Mouse (Mus musculus): Measurements from ENCODE around the gene Plxna4.

The Plxna4 gene

DNA sequence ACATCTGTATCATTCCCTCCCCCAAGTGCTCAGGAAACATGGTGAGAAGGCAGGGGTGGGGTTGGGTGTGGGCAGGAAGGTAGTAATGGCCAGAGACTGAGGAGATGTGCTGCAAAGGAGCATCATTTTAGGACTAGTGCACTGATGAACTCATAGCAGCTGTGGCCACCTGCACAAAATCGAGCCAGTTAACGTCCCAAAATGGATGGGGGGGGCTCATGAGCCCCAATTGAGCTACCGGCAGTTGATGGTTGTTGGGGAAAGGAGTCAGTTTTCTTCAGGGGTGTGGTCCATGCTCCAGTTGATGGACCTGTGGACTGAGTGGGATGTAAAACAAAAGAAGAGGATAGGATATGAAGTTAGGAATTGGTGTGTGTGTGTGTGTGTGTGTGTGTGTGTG, 448.5 kb downstream of the Plxna4 start:
- peaks cover 16% of the 10 kb centered on the region; the same call in 1 of the 2 replicates for H3K9me3 ChIP-seq (ENCODE audit: low read length)
- no peaks in the 10 kb centered on the region for H3K36me3 ChIP-seq (ENCODE audit: insufficient read depth, low read length)
- 0 out of 2 replicates have a peak, but pooled peaks cover 3% of the 10 kb centered on the region for H3K4me1 ChIP-seq (replicated peaks; ENCODE audit: low read depth, low read length)
- no peak for TF ChIP-seq CTCF (conservative IDR thresholded peaks at IDR 0.05; ENCODE audit: low read length)
- no peak for TF ChIP-seq POU5F1 (IDR thresholded peaks at IDR 0.05; ENCODE audit: borderline replicate concordance, low read length)
- TF ChIP-seq NANOG (IDR thresholded peaks at IDR 0.05; ENCODE audit: borderline replicate concordance, low read length), result no peak
- H3K27me3 ChIP-seq (ENCODE audit: insufficient read depth, low read length), result no peaks in the 10 kb centered on the region
- no peak overlapping the region for H3K4me3 ChIP-seq (replicated peaks; ENCODE audit: low read length)

DNA sequence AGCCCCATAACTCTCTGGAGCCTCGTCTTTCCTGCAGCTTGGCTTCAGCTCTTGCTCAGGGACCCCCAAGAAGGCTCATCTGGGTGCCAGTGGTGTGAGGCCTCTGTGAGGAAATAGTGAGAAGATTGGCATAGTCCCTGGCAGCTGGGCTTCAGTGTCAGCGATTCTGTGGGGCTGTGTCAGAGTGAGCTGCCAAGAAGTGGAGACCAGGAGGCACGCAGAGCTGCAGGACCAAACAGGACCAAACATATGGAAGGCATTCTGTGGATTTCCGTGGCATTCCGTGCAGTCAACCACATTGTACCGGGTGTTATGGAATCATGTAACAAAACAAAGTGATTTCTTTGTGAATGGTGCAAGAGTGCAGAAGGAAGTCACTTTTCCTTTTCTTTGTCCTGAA, 461.1 kb downstream of the Plxna4 start:
- Histone ChIP-seq H3K4me1 (replicated peaks; ENCODE audit: low read depth, low read length) (no peaks in the 10 kb centered on the region), H3K27me3 (ENCODE audit: insufficient read depth, low read length) (no peaks in the 10 kb centered on the region), H3K4me3 (replicated peaks; ENCODE audit: low read length) (no peak overlapping the region), H3K9me3 (ENCODE audit: low read length) (no peaks in the 10 kb centered on the region), H3K36me3 (ENCODE audit: insufficient read depth, low read length) (no peaks in the 10 kb centered on the region)
- TF ChIP-seq POU5F1 (IDR thresholded peaks at IDR 0.05; ENCODE audit: borderline replicate concordance, low read length) (no peak), CTCF (conservative IDR thresholded peaks at IDR 0.05; ENCODE audit: low read length) (no peak), NANOG (IDR thresholded peaks at IDR 0.05; ENCODE audit: borderline replicate concordance, low read length) (no peak)

DNA sequence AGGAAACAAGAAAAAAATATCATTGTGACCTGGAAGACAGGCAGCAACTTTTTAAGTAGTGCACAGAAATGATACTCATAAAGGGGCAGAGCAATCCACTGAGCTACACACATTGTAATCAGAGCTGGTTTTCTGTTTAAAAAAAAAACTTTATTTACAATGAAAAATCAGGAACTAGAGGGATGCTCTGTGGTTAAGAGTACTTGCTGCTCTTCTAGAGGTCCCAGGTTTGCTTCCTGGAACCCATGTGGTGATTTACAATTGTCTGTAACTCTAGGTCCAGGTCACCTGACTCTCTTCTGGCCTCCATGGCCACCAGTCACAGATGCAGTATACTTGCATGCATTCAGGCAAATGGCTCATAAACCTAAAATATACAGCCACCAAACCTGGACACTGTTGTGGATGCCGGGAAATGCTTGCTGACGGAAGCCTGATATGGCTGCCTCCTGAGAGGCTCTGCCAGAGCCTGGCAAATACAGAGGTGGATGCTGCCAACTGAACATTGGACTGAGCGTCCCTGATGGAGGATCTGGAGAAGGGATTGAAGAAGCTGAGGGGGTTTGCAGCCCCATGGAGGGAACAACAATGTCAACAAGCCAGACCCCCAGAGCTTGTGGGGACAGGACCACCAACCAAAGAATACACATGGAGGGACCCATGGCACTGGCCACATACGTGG, 465.3 kb downstream of the Plxna4 start:
- no peaks in the 10 kb centered on the region for H3K4me1 ChIP-seq (replicated peaks; ENCODE audit: low read depth, low read length)
- no peaks in the 10 kb centered on the region for H3K9me3 ChIP-seq (ENCODE audit: low read length)
- no peaks in the 10 kb centered on the region for H3K27me3 ChIP-seq (ENCODE audit: insufficient read depth, low read length)
- no peaks in the 10 kb centered on the region for H3K36me3 ChIP-seq (ENCODE audit: insufficient read depth, low read length)
- no peak overlapping the region for H3K4me3 ChIP-seq (replicated peaks; ENCODE audit: low read length)
- TF ChIP-seq NANOG (IDR thresholded peaks at IDR 0.05; ENCODE audit: borderline replicate concordance, low read length), result no peak
- TF ChIP-seq POU5F1 (IDR thresholded peaks at IDR 0.05; ENCODE audit: borderline replicate concordance, low read length), result no peak
- TF ChIP-seq CTCF (conservative IDR thresholded peaks at IDR 0.05; ENCODE audit: low read length), result no peak

DNA sequence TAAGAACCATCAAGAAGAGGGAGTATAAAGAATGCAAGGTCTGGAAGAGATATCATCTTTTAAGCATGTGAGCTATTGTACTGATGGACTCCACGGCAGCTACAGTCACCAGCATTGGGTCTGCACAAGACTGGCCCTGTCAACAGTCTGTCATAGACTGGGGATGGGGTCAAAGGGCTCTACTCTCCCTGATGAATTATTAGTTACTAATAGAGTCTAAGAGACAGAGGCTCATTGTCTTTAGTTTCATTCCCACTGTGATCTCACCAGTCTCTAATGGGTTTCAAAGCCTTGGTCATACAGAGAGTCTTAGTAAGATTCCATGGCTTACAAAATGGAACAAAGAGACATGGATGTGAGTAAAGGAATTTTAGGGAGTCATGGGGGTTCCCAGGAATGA, 467.1 kb downstream of the Plxna4 start:
- Histone ChIP-seq H3K36me3 (ENCODE audit: insufficient read depth, low read length) (no peaks in the 10 kb centered on the region), H3K27me3 (ENCODE audit: insufficient read depth, low read length) (no peaks in the 10 kb centered on the region), H3K9me3 (ENCODE audit: low read length) (no peaks in the 10 kb centered on the region), H3K4me1 (replicated peaks; ENCODE audit: low read depth, low read length) (no peaks in the 10 kb centered on the region), H3K4me3 (replicated peaks; ENCODE audit: low read length) (no peak overlapping the region)
- no peak for TF ChIP-seq CTCF (conservative IDR thresholded peaks at IDR 0.05; ENCODE audit: low read length)
- TF ChIP-seq NANOG (IDR thresholded peaks at IDR 0.05; ENCODE audit: borderline replicate concordance, low read length), result no peak
- TF ChIP-seq POU5F1 (IDR thresholded peaks at IDR 0.05; ENCODE audit: borderline replicate concordance, low read length), result no peak

DNA sequence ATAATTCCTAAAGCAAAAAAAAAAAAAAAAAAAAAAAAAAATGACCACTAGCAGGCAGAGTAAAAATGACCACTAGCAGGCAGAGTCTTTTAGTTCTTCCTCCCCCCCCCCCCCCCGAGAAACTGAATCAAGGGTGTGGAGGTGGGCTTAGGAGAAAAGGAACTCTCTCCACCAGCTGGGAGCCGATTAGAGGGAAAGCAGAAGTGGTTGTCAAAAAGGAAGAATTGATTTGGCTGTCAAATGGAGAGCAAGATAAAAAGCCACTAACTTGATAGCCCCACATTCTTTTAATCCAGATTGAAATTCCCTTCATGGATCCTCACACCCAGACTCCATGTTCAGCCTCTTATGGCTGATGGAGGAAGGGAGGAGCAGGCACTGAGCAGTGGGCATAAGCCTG, 478.8 kb downstream of the Plxna4 start:
- Histone ChIP-seq H3K9me3 (ENCODE audit: low read length) (no peaks in the 10 kb centered on the region), H3K4me3 (replicated peaks; ENCODE audit: low read length) (no peak overlapping the region), H3K4me1 (replicated peaks; ENCODE audit: low read depth, low read length) (peaks cover 9% of the 10 kb centered on the region), H3K36me3 (ENCODE audit: insufficient read depth, low read length) (no peaks in the 10 kb centered on the region), H3K27me3 (ENCODE audit: insufficient read depth, low read length) (no peaks in the 10 kb centered on the region)
- TF ChIP-seq NANOG (IDR thresholded peaks at IDR 0.05; ENCODE audit: borderline replicate concordance, low read length), result no peak
- TF ChIP-seq POU5F1 (IDR thresholded peaks at IDR 0.05; ENCODE audit: borderline replicate concordance, low read length), result no peak
- no peak for TF ChIP-seq CTCF (conservative IDR thresholded peaks at IDR 0.05; ENCODE audit: low read length)

DNA sequence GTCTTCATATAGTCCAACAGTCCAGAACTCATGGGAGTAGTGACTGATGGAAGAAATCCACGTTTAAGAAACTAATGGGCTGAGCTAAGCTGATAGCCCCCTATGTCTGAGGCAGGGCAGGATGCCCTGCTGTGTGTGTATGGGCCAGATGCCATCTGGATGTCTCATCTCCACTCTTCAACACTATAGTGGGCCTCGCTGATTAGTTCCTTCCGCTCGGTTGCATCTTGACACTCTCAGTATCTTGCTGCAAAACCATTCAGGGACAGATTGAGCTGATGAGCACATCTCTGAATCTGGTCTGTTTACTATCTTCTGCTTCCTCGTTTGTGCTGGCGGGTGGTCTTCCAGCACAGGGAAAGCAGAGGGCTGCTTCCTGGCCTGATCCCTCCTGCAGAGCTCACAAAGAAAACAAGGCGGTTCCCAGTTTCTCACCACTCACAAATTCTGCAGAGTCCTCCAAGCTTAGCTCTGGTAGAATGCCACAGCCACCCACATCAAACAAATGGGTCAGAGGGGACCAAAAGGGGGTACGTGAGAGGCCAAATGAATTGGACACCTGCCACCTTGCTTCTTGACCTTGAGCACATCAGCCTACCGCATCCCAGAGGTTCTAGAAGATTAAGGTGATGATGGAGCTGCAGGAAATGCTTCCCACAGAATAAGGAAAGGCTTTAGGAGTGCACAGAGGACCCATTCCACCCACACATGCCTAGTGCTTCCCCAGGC, 482.3 kb downstream of the Plxna4 start:
- Histone ChIP-seq H3K4me3 (replicated peaks; ENCODE audit: low read length) (no peak overlapping the region), H3K4me1 (replicated peaks; ENCODE audit: low read depth, low read length) (peaks cover 9% of the 10 kb centered on the region), H3K36me3 (ENCODE audit: insufficient read depth, low read length) (no peaks in the 10 kb centered on the region), H3K27me3 (ENCODE audit: insufficient read depth, low read length) (no peaks in the 10 kb centered on the region), H3K9me3 (ENCODE audit: low read length) (peaks cover 7% of the 10 kb centered on the region)
- TF ChIP-seq CTCF (conservative IDR thresholded peaks at IDR 0.05; ENCODE audit: low read length), result no peak
- no peak for TF ChIP-seq POU5F1 (IDR thresholded peaks at IDR 0.05; ENCODE audit: borderline replicate concordance, low read length)
- no peak for TF ChIP-seq NANOG (IDR thresholded peaks at IDR 0.05; ENCODE audit: borderline replicate concordance, low read length)

Measured in E14TG2a.4 (cell line).